Mouse (Mus musculus) heart, adult 2 months (tissue): Measurements from ENCODE around the gene Tex52. TPM values are rescaled to one million over a fixed set of nuclear protein-coding genes. Genes with fewer than 3 reads are reported as not detected.
A peak's percentile ranks its signal among the peaks of the same experiment; 100 is the strongest.

ENCODE experiments used
- DNase-seq, 2 experiments: peaks; one replicate each; pipeline ENCODE4 v3.0.0; 2021
- H3K27ac ChIP-seq: fragments of 200-600 bp; 2 replicates; pipeline ENCODE4 v1.8.1; 2022
- H3K27me3 ChIP-seq: fragments of 200-500 bp; 2 replicates; pipeline ENCODE4 v1.6.1; 2012; ENCODE audit warnings: mild to moderate bottlenecking, low read length, inconsistent platforms, mixed read lengths; ENCODE audit not compliant: control insufficient read depth, insufficient read depth
- H3K36me3 ChIP-seq: fragments of 200-500 bp; 2 replicates; pipeline ENCODE4 v1.6.1; 2012; ENCODE audit warnings: low read length, inconsistent platforms; ENCODE audit not compliant: control insufficient read depth, insufficient read depth
- H3K4me1 ChIP-seq: fragments of 200-500 bp; 2 replicates; pipeline ENCODE4 v1.6.1; 2011; ENCODE audit warnings: low read length; ENCODE audit not compliant: control insufficient read depth, insufficient read depth
- H3K4me3 ChIP-seq: fragments of 200-600 bp; 2 replicates; pipeline ENCODE4 v1.8.1; 2022
- H3K79me2 ChIP-seq: fragments of 200-500 bp; replicated peaks from 2 replicates; pipeline ENCODE4 v1.6.1; 2012; ENCODE audit warnings: mild to moderate bottlenecking, inconsistent platforms, low read length, moderate library complexity, mixed read lengths; ENCODE audit not compliant: control insufficient read depth, insufficient read depth
- H3K9ac ChIP-seq: fragments of 200-500 bp; 2 replicates; pipeline ENCODE4 v1.6.1; 2012; ENCODE audit warnings: low read depth, mild to moderate bottlenecking, control low read depth, inconsistent platforms, low read length, mixed read lengths
- CTCF ChIP-seq: fragments of 200-600 bp; IDR thresholded peaks from 2 replicates; pipeline ENCODE4 v1.8.1; 2022; ENCODE audit warnings: antibody characterized with exemption, mild to moderate bottlenecking, moderate library complexity
- EP300 ChIP-seq: fragments of 200-500 bp; IDR thresholded peaks from 2 replicates; pipeline ENCODE4 v1.6.1; 2011; ENCODE audit warnings: low read depth, low read length, control low read depth; ENCODE audit not compliant: insufficient read depth
- POLR2A ChIP-seq: fragments of 200-500 bp; IDR thresholded peaks from 2 replicates; pipeline ENCODE4 v1.6.1; 2011; ENCODE audit warnings: mild to moderate bottlenecking, low read depth, low read length, control low read depth; ENCODE audit not compliant: insufficient read depth
- WGBS: fragments of 180-500 bp; shearing (Covaris S2); methylation state at CpG from one replicate; pipeline ENCODE4 v1.1.7; 2018; 5-methylcytosine and 5-hydroxymethylcytosine counted together
- intact Hi-C: fragments of 180-260 bp; cut with DNase I; formaldehyde crosslinking; loops from one replicate; pipeline ENCODE4 v1.15.1; 2025
- polyA plus RNA-seq: library from polyadenylated mRNA; depleted of rRNA; stranded (reverse); fragments of >200 nt; gene quantifications from 2 replicates; pipeline ENCODE4 v1.2.3, GENCODE M21; 2012; rRNA removed
- total RNA-seq, 2 experiments: library from RNA; stranded (reverse); gene quantifications; 2 replicates each; pipeline ENCODE4 v1.2.3; 2021

The Tex52 gene
- total and polyA plus RNA-seq, 3 experiments = 0.12 TPM; not detected in 2

DNA sequence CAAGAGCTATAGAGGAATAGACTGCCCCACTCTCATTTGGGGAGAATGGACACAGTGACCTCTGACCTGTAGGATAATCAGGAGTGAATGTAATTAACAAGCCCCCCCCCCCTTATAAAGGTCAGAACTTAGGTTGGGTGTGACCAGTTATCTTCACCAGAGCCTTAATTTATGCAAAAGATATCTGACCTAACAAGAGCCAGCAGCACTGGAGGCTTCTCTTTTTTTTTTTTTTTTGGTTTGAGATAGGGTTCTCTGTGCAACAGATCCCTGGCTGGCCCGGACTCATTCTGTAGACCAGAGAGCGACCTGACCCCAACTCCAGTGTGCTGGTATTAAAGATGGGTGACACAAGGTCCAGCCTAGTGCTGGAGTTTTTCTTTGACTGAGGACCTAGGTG is 54.0 kb downstream of the Tex52 start:
- WGBS = 89% methylated on average over 2 of the region's 2 CpGs
- Histone ChIP-seq H3K27ac (no peak overlapping the region), H3K4me3 (no peak overlapping the region), H3K4me1 (peaks cover 7% of the 10 kb centered on the region), H3K27me3 (no peaks in the 10 kb centered on the region), H3K36me3 (peaks cover 7% of the 10 kb centered on the region), H3K9ac (no peak overlapping the region), H3K79me2 (no peaks in the 10 kb centered on the region)
- intact Hi-C loops = no loop called here
- TF ChIP-seq POLR2A (no peak), EP300 (no peak), CTCF (no peak)
- DNase-seq = no peak

DNA sequence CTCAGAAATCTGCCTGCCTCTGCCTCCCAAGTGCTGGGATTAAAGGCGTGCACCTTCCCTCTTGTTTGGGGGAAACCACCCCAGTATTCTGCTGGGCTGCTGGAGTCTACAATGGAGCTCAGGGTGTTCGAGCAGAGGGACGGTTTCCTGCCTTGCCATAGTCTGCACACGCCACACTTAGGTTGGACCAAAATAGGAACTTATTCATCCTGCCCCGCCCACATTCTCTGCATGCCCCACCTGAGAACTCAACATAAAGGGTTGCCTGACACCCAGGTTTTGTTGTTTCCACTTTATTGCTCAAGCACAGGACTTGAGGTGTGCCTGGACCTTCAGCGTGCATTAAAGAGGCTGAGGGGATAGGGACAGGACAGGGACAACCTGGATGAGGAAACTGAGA is 54.6 kb downstream of the Tex52 start:
- no peaks in the 10 kb centered on the region for H3K27me3 ChIP-seq
- no peak for TF ChIP-seq EP300
- TF ChIP-seq POLR2A = no peak
- no peak for TF ChIP-seq CTCF
- no peak overlapping the region for H3K27ac ChIP-seq
- H3K4me1 ChIP-seq = peaks cover 7% of the 10 kb centered on the region
- H3K9ac ChIP-seq = no peak overlapping the region
- H3K36me3 ChIP-seq = peaks cover 10% of the 10 kb centered on the region
- WGBS = 59% methylated on average over 6 of the region's 6 CpGs
- H3K4me3 ChIP-seq = no peak overlapping the region
- intact Hi-C loops = no loop called here
- H3K79me2 ChIP-seq = no peaks in the 10 kb centered on the region
- no peak for DNase-seq

DNA sequence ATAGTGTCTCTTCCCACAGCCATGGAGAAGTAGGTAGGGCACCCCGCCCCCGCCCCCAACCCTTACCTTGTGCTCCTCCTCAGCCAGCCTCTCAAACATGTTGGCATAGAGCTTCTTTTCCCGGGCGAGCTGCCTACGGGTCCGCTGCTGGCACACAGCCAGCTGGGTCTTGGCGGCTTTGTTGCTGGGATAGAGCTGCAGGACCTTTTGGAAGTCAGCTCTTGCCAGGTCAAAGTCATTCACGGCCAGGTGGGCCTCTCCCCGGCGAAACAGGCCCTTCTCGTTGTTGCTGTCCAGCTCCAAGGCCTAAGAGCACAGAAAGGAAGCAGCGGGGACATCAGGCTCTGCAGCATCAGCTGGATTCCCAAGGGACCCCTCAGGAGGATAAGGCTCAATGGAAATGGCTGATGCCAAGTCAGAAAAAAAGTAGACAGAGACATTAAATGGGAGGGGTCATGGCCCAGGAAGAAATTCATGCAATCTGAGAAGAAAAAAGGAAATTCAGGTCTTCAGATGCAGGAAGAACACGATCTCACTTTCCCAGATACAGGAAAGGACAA is 57.2 kb downstream of the Tex52 start:
- TF ChIP-seq POLR2A (no peak), EP300 (no peak), CTCF (no peak)
- H3K27me3 ChIP-seq = no peaks in the 10 kb centered on the region
- H3K27ac ChIP-seq = no peak overlapping the region; the same call in 1 of the 2 replicates
- WGBS = 29% methylated on average over 13 of the region's 13 CpGs
- H3K4me1 ChIP-seq = peaks cover 17% of the 10 kb centered on the region
- peaks cover 17% of the 10 kb centered on the region for H3K36me3 ChIP-seq
- H3K79me2 ChIP-seq = no peaks in the 10 kb centered on the region
- no peak overlapping the region for H3K4me3 ChIP-seq
- 0 out of 2 replicates have a peak overlapping the region, but pooled peaks have one; percentile 8 for H3K9ac ChIP-seq
- DNase-seq = peak; percentile 69 to 70
- intact Hi-C loops = no loop called here

DNA sequence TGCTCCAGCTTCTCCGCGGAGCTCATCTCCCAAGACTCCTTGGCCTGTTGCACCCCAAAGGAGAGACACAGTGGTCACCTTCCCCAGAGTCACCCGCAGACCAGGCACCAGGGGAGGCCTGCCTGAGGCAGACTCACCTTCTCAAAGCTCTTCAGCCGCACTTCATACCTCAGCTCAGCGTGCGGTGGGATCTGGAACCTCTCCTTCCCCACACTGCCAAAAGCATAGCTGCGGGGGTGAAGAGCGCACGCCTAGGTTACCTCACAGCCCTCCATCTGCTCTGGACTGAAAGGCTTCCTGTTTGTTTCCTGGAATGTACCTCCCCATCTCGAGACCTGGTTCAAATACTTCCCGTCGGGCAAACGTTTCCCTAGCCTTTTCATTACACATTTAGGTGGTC is 58.3 kb downstream of the Tex52 start:
- intact Hi-C loops = no loop called here
- H3K4me1 ChIP-seq = peaks cover 17% of the 10 kb centered on the region
- WGBS = 71% methylated on average over 13 of the region's 13 CpGs
- 0 out of 2 replicates have a peak, but pooled peaks cover 3% of the 10 kb centered on the region for H3K79me2 ChIP-seq
- H3K27ac ChIP-seq = no peak overlapping the region
- H3K9ac ChIP-seq = no peak overlapping the region
- peaks cover 17% of the 10 kb centered on the region for H3K36me3 ChIP-seq
- no peaks in the 10 kb centered on the region for H3K27me3 ChIP-seq
- no peak for DNase-seq
- TF ChIP-seq CTCF = no peak
- TF ChIP-seq EP300 = no peak
- no peak for TF ChIP-seq POLR2A
- H3K4me3 ChIP-seq = no peak overlapping the region

Other genes starting within 250 kb of the Tex52 start
- gene Tspan9, start 231.9 kb upstream of the Tex52 start, total RNA-seq = 100 to 1,000 TPM in 1 of 2 experiments, 10 to 100 TPM in 1; 84.9 to 104 TPM
- 88.5 and 127 TPM in 2 replicates for gene Tspan9, start 231.9 kb upstream of the Tex52 start, polyA plus RNA-seq
- 1 to 10 TPM; 3.3 to 3.7 TPM for gene Tead4, start 74.6 kb upstream of the Tex52 start, total RNA-seq
- 0.98 and 1.8 TPM in 2 replicates for gene Tead4, start 74.6 kb upstream of the Tex52 start, polyA plus RNA-seq
- 1 to 10 TPM; 5.4 to 6.4 TPM for gene Tulp3, start 19.6 kb upstream of the Tex52 start, total RNA-seq
- 10.2 and 11.2 TPM in 2 replicates for gene Tulp3, start 19.6 kb upstream of the Tex52 start, polyA plus RNA-seq
- gene Rhno1, start 12.5 kb upstream of the Tex52 start, total RNA-seq = 1 to 10 TPM; 7.8 to 9.2 TPM
- 5.8 and 6.6 TPM in 2 replicates for gene Rhno1, start 12.5 kb upstream of the Tex52 start, polyA plus RNA-seq
- under 1 TPM; 0.65 to 0.89 TPM for gene Foxm1, start 12.5 kb upstream of the Tex52 start, total RNA-seq
- gene Foxm1, start 12.5 kb upstream of the Tex52 start, polyA plus RNA-seq = 0.80 and 1.6 TPM in 2 replicates
- gene Gm44596, start within 50 bp of the Tex52 start, total RNA-seq = not detected
- not detected in 2 replicates for gene Gm44596, start within 50 bp of the Tex52 start, polyA plus RNA-seq
- 1 to 10 TPM; 1.6 to 2.4 TPM for gene Nrip2, start 23.8 kb downstream of the Tex52 start, total RNA-seq
- gene Nrip2, start 23.8 kb downstream of the Tex52 start, polyA plus RNA-seq = 2.6 and 3.6 TPM in 2 replicates
- gene Itfg2, start 49.5 kb downstream of the Tex52 start, total RNA-seq = 10 to 100 TPM; 17.0 to 21.2 TPM
- gene Itfg2, start 49.5 kb downstream of the Tex52 start, polyA plus RNA-seq = 11.9 and 21.5 TPM in 2 replicates
- 100 to 1,000 TPM; 351 to 359 TPM for gene Fkbp4, start 63.2 kb downstream of the Tex52 start, total RNA-seq
- 206 and 250 TPM in 2 replicates for gene Fkbp4, start 63.2 kb downstream of the Tex52 start, polyA plus RNA-seq
- gene Pzp, start 151.3 kb downstream of the Tex52 start, total RNA-seq = 1 to 10 TPM; 1.9 to 3.0 TPM
- 0.57 and 2.0 TPM in 2 replicates for gene Pzp, start 151.3 kb downstream of the Tex52 start, polyA plus RNA-seq
- gene A2ml1, start 206.2 kb downstream of the Tex52 start, total RNA-seq = not detected
- gene A2ml1, start 206.2 kb downstream of the Tex52 start, polyA plus RNA-seq = 1.6 TPM in 1 of 2 replicates, not detected in the other
- not detected for gene Klrb1a, start 248.1 kb downstream of the Tex52 start, total RNA-seq
- gene Klrb1a, start 248.1 kb downstream of the Tex52 start, polyA plus RNA-seq = 0.20 and 0.59 TPM in 2 replicates